Mouse (Mus musculus) hindlimb bud, embryonic 11.5 days (tissue): ENCODE measurements around the gene Vmn2r50.
"Not testable (repeated sequence)": the region's sequence is repeated elsewhere in the genome, so short reads cannot be mapped to it uniquely, and the experiment has no call there.

ENCODE experiments used
- DNase-seq: peaks from one replicate; pipeline ENCODE4 v3.0.0-alpha.2; 2012; ENCODE audit warnings: low read depth, low spot score; ENCODE audit errors: extremely low spot score

Gene Vmn2r50

DNA sequence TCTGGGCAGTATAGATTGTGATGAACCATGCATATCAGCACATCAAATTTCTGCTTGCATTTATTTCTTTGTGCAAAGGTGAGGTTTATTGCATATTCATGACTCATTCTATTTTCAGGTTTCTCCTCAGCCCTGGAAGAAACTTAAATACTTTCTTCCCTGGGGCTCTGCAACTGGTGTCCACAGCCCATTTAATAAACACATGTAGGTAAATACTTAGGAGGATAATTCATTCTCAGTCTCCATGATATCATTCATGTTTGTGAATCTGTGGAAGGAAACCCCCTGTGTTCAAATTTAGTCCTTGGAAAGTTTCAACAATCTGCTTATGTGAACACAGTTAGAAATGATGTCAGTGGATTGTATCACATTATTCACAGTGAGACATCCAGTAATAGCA, at the start of gene Vmn2r50:
TSS of gene Vmn2r50 (minus strand) at position 101 of the 400 bp plus-strand sequence.
- not testable (repeated sequence) for DNase-seq

DNA sequence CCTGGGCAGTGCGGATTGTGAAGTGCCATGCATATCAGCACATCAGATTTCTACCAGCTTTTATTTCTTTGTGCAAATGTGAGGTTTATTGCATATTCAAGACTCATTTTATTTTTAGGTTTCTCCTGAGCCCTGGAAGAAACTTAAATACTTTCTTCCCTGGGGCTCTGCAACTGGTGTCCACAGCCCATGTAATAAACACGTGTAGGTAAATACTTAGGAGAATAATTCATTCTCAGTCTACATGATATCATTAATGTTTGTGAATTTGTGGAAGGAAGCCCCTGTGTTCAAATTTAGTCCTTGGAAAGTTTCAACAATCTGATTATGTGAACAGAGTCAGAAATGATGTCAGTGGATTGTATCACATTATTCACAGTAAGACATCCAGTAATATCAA, 60.9 kb downstream of the Vmn2r50 start, which contains the start of gene Vmn2r49:
TSS of gene Vmn2r49 (minus strand) at position 101 of the 400 bp plus-strand sequence.
- not testable (repeated sequence) for DNase-seq
